Mouse (Mus musculus) mouse embryonic stem cell (cell line): Measurements from ENCODE around the gene Maml1.

Experiments
- in situ Hi-C, 2 experiments: fragments of 300-500 bp; cut with MboI; formaldehyde crosslinking; loops; 1 replicate in 1 of 2; 3 replicates in 1 of 2; pipeline ENCODE4 v1.14.3; 2019 to 2020; ENCODE audit warnings: low sequenced_read_pairs in 2 of 2, low pct_unique_long_range_greater_than_20kb in 1 of 2, mixed read lengths in 1 of 2; ENCODE audit not compliant: unreplicated experiment in 1 of 2

The Maml1 gene

GRCm38 (mm10) chr11:50210101-50210504 lies 82.0 kb downstream of the Maml1 start:
- in situ Hi-C loops = no loop called here

- in situ Hi-C loops = no loop called here
Measured at GRCm38 (mm10) chr11:50208039-50208438, 84.1 kb downstream of the Maml1 start.

GRCm38 (mm10) chr11:50207344-50207743 lies 84.8 kb downstream of the Maml1 start:
- in situ Hi-C loops = no loop called here

- in situ Hi-C loops = no loop called here
Measured at GRCm38 (mm10) chr11:50206037-50206436, 86.1 kb downstream of the Maml1 start.
